Mouse (Mus musculus): ENCODE measurements at regions not wholly inside any gene's neighbourhood (a gene's known extent, or its start where the extent isn't known, plus 50 kb on each side); places are given as distances from the start of the nearest gene placed in this dataset.

DNA sequence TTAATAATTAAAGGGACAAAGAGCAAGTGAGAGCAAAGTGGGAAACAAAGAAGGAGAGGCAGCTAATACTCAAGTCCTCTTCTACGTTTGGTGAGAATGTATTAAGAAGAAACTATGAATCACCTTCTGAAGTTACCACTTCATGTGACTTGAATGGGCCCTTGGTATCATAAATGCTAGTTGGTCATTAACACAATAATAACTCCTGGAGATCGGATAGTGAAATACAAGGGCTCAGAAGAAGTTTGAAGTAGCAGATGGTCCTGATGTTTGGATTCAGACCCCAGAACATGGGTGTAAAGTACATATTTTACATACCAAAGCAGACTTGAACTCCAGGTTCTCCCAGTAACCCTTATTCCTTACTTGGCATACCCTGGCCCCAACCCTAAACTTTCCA is 535.4 kb upstream of the Cntnap5b start:
- in situ Hi-C loops (cut with MboI, MseI), result no loop called here

DNA sequence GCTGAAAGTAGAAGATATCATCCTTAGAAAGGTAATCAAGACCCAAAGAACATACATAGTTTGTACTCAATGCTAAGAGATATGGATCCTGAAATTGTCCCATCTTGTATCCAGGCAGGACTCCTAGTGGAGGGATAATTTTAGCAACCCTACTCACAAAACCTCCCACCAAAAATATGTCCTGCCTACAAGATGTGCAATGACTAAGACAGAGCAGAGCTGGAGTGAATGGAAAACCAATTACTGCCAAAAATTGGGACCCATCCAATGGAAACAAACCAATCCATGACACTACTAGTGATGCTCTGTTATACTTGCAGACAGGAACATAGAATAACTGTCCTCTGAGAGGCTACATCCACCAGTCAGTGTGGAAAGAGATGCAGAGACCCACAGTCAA is 487.0 kb upstream of the Cntnap5b start:
- in situ Hi-C loops (cut with MboI, MseI), result no loop called here

DNA sequence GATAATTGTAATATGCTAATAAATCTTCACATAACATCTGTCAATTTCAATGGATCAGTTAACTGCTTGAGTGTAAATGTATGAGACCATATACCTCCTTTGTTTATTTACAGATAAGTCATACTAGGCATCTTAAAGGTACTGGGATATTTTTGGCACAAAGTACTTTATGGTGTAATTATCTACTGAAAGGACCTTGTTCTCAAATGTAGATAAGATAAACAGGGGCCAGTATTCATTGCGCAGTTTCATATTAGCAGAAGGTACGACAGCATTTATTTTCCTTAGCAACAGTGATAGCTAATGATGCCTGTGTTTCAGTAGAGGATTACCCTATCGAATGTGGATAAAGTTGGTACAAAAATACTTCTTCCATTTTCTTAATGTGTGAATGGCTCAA is 484.7 kb upstream of the Cntnap5b start:
- in situ Hi-C loops (cut with MboI, MseI), result no loop called here

DNA sequence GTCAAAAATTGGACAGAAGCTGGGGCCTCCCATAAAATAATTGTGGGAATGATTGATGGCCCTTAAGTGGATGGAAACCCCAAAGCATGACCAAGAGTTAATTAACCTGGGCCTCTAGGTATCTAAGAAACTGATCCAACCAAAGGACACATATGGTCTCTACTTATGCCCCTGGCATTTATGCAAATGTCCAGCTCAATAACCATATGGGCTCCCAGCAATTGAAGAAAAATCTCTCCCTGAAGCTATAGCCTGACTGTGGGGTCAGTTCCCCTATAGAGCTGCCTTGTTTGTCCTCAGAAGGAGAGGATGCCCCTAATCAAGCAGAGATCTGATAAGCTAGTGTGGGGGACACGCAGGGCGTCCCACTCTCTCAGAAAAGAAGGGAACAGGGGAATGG is 473.4 kb upstream of the Cntnap5b start:
- in situ Hi-C loops (cut with MboI, MseI), result no loop called here

DNA sequence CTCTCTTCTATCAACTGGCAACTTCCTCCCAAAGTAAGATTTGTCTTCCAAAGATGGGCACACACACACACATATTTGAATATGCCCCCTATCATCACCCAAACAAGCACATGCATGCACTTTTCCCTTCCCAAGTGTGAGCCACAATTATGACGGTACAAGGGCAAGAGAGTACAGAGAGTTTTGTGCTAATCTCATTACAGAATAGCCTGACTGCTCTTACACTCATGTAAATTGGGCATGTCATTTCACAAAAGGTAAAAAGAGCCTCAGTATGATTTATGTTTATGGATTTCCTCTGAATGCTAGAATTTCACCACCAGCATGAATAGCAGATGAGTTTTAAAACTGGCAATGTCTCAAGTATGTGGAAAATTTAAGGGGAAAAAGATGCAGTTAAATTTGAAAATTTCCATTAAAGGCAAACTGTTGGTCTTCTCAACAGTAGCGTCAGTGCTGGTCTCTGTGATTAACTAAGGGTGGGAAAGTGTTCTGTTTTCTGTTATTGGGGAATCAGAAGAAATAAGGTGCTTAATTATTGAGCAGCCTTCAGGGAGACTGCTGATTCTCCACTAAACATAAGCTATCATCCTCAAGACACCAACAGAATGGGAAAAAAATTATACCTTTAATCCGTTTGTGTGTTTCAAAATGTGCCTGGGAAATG is 455.4 kb upstream of the Cntnap5b start:
- in situ Hi-C loops (cut with MboI, MseI), result loop anchor here (5.0 kb wide), 1 partner anchor 90 kb away; no protein-coding TSS in a partner anchor

DNA sequence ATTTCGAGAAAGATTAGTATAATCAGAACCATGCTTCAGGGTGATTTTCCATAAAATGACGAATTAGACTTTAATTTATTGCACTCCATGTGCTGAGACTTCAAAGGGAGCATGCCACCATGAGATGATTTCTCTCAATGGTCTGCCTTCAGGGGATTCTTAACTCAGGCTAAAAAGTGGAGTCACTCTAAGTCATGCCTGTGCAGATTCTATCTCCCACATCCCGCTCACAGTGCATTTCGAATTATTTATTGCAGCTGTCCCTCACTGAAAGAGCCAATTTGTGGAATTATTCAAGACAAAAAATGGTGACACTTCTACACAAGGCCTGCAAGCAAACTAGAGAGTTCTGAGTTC is 454.9 kb upstream of the Cntnap5b start:
- in situ Hi-C loops (cut with MboI, MseI), result loop anchor here (5.0 kb wide), 1 partner anchor 90 kb away; no protein-coding TSS in a partner anchor
